Mouse (Mus musculus): ENCODE data around the gene Ddx41.
"Not testable (repeated sequence)": the region's sequence is repeated elsewhere in the genome, so short reads cannot be mapped to it uniquely, and the experiment has no call there.

Ddx41 gene

DNA sequence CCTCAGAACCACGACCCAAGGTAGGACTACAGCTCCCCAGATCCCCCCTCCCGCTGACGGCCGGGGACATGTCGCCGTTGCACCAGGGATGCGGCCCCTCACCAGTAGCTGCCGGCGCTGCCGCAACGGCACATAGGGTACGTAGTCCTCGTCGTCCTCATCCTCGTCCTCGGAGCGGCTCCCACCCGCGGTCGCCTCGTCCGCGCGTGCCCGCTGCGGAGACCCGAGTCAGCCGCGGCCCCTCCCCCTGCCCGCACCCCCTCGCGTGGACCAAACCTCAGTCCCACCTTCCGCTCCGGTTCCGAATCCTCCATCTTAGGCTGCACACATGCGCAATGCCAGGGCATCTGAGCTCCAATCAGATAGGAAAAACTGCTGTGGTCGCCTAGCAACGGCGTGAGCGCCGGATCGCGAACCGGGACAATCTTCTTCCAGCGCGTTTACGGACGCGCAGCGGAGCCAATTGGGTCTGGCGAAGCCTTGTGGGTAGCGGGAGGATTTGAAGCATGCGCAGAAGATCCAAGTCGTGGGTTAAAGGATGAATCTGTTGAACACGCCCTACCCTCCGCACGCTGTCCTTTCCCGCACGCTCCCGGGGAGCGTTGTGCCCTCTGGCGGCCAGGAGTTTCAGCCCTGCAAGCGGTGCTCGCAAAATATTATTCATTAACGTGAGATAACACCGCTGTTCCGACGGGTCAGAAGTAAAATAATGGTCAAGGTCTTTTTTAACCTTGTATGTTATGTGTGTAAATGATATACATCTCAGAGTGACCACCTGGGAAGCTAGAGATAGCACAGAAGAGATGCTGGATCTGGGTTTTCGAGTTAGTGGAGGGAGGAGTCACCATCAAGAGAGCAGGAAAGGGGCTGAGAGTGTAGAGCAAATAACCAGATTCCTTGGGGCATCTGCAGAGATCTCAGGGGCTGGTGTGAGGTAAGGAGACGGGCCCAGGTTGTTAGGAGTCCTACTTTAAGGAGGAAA lies at the start of gene Ddx41:
TSS of gene Ddx41 (minus strand) at position 465 of the 982 bp plus-strand sequence.
- DNase-seq (ENCODE audit: low spot score in 2 of 2), result peak; percentile 97 to 99

DNA sequence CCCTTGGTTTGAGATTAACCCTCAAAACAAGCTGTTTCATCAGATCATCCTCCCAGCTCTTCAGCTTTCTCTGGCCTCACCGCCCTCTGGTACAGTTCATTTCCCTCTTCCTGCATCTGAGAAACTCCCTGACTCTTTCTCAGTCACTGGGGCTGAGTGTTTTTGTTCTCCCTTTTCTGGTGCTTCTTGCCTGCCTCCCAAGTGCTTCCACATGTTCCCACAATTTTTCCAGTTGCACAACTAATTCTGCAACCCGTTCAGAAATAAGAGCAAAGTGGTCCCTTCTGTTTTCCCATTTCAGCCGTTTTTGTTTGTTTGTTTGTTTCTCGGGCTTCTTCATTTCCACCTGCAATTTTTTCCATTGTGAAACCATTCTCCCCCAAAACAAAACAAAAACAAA lies 41.6 kb upstream of the Ddx41 start:
- DNase-seq (ENCODE audit: low spot score in 2 of 2), result no peak

DNA sequence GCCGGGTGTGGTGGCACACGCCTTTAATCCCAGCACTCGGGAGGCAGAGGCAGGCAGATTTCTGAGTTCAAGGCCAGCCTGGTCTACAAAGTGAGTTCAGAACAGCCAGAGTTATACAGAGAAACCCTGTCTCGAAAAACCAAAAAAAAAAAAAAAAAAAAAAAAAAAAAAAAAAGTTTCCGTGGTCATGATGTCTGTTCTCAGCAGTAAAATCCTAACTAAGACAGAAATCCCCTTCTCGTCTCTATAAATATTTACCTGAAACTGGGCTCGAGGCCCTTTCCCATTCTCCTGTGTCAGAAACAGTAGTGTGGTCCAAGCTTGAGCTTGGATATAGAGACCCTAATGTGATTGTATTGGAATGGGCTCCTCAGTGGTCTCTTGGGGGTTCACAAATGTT lies 40.4 kb upstream of the Ddx41 start:
- DNase-seq (ENCODE audit: low spot score in 2 of 2), result not testable (repeated sequence)

DNA sequence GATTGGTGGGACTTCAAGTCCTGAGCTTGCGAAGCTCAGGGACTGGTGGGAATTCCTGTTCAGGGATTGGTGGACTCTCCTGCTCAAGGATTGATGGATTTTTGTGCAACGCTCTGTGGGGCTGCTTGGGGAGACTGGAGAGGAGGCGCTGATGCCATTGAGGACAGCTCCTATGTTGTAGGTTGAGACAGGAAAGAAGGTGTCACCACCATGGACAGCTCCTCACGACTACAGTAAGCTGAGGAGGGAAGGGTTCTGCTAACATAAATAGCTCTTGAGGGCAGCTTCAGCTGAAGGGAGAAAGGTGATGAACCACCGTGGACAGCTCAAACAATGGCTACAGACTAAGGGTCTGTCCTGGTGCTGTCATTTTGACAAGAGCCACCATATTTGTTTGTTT lies 39.5 kb upstream of the Ddx41 start:
- DNase-seq (ENCODE audit: low spot score in 2 of 2), result peak in 1 of 2 experiments; percentile 31

DNA sequence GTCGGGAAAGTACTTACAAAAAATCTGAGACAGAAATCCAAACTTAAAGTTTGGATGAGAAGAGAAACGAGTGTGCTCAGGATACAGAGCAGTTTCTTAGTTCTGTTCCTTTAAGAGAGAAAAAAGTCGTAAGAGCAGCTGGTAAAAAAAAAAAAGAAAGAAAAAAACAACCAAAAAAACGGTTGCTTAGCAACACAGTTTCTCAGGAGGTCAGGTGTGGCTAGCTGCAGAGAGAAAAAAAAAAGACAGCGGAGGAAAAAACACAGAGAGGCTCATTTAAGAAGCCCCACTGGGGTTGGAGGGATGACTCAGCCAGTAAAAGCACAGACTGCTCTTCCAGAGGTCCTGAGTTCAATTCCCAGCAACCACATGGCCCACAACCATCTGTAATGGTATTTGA lies 37.9 kb upstream of the Ddx41 start:
- DNase-seq (ENCODE audit: low spot score in 2 of 2), result no peak

DNA sequence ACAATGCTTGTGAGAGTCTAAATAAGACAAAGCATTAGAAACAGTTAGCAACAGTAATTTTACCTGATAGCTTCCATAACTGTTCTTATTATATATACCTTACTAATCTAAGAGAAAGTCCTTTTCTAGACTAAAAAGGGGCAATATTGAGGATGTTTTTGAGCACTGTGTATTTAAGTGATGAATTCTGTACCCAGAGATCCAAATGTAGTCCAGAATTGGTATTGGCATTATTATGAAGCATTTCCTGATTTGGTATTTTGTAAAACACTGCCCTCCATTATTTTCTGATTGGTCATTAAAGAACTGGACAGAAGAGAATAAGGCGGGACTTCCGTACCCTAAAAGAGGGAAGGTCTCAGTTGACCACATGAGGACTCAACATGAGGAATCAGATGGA lies 37.0 kb upstream of the Ddx41 start, which contains the start of gene Tmed9:
TSS of gene Tmed9 (plus strand) at position 301 of the 400 bp plus-strand sequence.
- DNase-seq (ENCODE audit: low spot score in 2 of 2), result no peak

DNA sequence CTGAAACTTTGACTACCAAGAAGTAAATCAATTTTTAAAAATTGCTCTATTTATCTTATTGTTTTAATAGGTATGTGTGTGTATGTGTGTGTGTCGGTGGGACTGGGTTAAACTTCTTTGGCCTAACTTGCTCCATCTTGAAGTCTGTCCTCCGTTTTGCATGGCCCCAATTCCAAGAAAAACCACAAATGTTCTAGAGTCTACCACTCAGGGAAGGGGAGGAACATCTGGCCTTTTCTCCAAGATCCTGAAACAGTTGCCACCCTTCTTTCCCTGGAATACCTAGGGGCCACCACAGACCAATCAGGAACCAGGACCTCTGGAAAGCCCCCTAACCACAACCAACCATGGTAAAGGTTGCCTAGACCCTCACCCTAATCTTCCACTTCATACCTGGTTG lies 35.5 kb upstream of the Ddx41 start:
- no peak for DNase-seq (ENCODE audit: low spot score in 2 of 2)

DNA sequence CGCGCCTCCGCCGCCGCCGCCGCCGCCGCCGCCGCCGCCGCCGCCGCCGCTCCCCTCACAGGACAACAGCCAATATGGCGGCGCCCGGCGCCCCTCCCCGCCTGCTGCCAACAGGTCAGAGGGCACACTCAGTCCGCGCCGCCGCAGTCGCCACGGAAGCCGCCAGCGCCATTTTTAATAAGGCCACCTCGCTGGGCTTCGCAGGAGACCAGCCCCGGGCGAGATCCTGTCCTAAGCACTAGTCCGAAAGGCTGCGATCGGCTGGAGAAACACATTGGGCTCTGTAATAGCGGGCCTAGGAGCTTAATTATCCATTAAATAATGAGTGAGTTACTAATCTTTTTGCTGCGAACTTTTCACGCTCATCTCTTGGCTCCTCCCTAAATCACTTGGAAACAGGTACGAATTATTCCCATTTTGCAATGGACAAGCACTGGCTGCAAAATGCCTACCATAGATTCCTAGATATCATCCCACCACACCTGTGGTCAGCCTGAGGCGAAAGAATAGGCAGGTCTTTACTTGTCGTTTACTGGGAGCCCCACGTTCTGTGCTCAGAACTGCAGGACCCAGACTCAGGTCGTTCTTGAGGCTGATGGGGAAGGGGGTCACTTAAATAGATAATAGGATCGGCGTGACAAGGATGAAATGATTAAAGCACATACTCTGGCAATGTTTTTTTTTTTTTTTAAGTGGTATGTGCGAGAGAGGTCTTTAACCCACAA lies 34.7 kb upstream of the Ddx41 start, which contains the start of gene Fam193b:
TSS of gene Fam193b (minus strand) at position 94 of the 725 bp plus-strand sequence.
- peak; percentile 97 for DNase-seq (ENCODE audit: low spot score in 2 of 2)

DNA sequence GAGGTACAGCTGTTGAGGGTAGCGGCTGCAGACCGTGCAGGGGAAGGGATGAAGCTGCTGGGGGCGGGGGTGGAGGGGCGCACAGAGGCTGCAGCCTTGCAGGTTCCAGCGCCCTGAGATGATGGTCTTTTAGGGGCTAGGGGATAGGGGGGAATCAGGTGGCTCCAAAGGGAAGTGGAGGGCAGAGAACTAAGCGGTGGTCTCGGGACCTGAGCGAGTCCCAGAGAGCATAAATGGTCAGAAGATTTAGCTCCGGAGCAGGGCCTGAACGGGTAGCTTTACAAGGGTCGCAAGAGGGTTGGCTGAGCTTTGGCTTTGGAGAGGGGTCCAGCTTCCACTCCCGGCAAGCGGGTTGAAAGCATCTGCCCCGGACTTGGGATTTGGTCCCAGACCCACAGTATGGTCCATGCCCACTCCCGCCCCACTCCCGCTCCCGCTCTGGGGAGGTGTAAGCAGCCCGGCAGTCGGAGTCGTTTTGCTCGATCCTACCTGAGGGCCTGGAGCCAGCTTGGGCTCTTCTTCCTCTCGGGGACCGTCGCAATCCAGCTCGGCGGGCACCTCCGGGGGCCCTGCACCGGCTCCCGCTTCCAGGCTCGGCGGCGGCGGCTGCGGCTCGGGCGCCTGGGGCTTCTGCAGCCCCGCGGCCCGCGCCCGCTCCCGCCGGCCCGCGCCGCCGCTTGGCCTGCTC lies 34.0 kb upstream of the Ddx41 start:
- DNase-seq (ENCODE audit: low spot score in 2 of 2), result peak; percentile 59 to 64

DNA sequence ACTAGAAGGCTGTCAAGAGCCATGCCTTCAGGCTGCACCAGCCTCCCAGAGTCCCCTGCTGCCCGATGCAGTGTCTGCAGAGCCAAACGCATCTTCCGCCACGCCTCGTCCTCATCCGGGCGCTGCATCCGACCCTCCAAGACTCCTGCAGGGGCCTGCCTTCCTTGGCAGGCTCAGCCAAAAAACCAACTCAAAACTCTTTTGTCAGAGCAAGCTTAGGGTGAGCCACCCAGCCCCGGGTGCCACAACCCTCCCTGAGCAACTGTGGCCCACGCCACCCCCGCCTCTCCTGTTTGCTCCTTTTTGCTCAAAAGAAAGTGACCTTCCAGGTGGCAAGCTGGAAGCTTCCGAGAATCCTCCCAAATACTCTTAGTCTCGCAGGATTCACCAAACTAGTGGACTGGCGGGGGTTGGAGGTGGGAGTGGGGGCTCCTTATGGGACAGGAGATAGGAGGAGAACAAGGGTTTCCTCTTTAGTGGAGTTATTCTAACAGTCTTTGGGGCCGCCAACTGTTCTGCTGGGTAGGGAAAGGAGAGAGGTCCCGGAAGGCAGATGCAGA lies 33.3 kb upstream of the Ddx41 start:
- DNase-seq (ENCODE audit: low spot score in 2 of 2), result peak; percentile 28 to 46

DNA sequence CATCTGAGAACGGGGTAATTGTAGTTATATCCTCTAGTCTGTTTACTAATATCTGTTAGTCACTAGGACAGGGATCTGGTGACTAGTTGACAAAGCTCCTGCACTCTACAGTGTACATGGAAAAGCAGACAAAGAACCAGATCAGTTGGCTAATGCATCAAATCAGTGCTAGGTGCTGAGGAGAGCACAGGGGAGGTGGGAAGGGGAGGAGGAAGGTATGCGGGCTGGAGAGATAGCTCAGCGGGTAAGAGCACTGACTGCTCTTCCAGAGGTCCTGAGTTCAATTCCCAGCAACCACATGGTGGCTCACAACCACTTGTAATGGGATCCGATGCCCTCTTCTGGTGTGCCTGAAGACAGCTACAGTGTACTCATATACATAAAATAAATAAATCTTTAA lies 32.1 kb upstream of the Ddx41 start:
- not testable (repeated sequence) for DNase-seq (ENCODE audit: low spot score in 2 of 2)

DNA sequence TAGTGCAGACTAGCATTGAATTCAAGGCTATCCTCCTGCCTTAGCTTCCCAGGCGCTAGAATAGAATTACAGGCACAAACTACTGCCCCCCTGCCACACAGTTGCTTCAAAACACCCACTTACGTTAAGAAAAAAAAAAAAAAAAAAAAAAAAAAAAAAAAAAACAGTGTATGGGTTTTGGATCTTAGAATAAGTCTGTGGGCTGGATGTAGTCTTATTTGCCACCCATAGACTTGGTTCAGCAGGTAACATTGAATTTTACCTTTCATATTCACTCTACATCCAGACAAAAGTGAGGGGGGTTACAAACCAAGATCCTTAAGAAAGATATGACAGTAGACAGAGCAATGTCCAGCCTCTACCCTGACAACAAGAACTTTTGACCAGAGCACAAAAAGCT lies 31.5 kb upstream of the Ddx41 start:
- DNase-seq (ENCODE audit: low spot score in 2 of 2), result no peak

DNA sequence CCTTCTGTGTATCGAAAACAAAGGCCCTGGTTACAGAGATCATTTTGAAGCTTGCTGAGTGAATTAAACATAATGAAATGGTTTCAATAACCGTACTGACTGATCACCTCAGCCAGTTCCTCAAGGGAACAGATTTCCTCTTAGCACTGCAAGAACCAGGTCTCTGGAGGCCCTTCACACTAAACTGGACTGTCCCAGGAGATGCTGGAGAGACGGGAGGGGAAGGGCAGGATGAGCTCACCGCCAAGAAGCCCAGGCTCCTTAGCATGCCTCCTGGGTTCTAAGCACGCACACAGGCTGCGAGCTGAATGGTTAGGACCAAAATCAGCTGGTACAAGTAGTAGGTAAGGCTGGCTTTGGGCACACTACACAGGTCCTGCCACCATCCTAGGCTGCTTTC lies 30.5 kb upstream of the Ddx41 start:
- no peak for DNase-seq (ENCODE audit: low spot score in 2 of 2)

DNA sequence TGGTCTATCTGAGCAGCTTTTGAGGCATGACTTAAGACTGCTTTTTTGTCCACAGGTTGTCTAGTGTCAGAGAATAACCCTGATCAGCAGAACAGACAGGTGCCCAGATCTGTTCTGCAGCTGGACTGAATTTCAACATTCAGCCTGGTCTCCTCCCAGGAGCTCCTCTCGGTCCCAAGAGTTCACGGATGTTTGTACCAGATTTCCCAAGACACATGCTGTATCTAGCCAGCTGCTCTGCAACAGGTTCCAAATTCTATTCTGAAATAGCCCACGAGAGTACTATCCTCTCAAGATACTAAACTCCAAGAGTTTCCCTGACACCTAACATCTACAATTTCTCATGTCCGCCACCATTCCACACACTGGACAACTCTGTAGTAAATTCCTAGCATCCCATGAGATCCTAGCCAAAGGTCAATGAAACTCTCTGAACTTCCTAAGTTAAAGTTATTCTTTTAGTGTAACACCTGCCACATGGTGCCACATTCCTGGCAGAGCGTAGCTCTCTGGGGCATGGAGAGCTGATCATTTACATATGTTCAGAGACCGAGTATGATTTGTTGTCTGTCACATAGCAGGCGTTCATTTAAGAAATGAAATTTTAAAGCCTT lies 26.9 kb upstream of the Ddx41 start:
- no peak for DNase-seq (ENCODE audit: low spot score in 2 of 2)

DNA sequence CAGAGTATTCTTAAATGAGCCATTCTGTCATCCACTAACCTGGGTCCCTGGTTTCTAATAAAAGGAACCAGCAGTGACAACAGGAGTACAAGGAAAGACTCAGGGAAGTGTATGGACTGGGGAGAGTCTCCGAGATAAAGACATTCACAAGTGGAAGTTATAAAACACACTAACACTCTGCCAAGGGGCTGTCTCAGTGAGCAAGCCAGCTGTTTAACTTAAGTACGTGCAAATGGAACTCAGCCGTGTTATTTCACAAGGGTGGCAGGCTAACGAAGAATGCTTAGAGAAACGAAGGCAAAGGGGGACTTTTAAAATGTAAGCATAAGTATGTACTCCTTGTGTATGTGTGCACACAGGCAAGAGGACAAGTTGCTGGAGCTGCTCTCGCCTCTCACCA lies 21.0 kb upstream of the Ddx41 start:
- DNase-seq (ENCODE audit: low spot score in 2 of 2), result no peak

DNA sequence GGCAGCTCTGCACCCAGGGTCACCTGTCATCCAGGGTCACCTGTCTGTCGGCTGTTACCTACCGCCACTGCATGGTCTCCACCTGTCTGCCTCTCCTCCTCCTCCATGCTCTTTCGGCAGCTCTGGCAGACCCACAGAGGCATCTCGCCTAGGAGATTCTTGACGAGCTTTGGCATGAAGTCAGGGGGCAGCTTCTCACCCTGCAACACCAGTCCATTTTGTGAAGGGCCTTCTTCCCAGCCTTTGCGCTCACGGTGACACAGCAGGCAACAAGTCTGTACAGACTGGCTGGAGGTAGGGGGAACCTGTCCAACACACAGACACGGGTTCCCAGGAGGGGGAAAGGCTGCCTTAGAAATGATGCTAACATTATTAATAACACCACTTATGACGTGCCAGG lies 19.5 kb upstream of the Ddx41 start:
- no peak for DNase-seq (ENCODE audit: low spot score in 2 of 2)

DNA sequence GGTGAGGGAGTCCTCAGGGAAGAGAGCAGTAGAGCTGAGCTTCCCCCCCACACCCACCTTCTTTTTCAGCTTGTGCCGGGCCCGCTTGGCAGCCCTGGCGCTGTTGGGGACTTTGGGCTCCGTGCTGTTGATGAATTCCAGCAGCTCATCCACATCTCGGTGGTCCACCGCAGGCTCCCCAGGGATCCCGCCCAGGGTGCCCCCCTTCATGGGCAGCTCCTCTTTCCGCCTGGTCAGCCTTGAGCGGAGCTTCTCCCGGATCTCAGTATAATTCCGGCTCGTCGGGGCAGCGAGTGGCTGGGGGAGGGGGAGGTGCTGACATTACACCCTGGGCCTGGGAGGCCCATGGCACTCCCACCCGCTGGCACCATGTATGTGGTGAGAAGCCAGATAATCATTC lies 12.6 kb upstream of the Ddx41 start:
- DNase-seq (ENCODE audit: low spot score in 2 of 2), result no peak

DNA sequence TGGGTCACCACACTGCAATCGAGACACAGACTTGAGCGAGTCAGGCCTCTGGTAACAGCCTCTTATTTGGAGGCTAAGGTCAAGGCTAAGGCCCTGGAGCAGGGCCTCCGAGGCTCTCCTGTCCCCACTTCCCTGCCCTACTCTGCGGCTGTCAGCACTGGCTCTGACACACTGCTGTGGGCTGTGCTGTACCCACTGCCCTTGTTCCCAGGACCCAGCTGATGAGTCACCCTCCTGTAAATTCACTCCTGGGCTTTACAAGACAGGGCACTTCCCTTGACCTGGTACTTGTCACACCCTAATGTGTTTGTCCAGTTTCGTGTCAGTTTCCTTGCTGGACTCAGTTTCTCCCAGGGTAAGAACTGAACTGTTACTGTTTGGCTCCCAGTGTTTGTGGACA lies 12.0 kb upstream of the Ddx41 start:
- DNase-seq (ENCODE audit: low spot score in 2 of 2), result no peak

DNA sequence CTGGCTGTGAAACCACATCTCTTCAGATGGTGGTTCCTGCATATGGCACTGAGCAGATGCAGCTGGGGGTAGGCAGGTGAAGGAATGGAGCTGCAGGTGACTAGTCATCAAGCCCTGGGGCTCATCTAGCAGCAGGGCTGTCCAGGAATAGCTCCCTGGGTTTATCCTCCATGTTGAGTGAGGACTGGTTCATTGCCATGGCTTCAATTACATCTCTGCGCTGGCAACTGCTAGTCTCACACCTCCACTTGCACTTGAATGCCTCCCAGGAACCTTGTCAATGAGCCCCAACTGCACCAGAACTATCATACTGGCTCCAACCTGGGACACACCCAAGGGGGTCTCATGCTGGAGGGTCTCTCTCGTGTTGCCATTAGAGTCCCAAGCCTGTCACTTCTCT lies 11.5 kb upstream of the Ddx41 start:
- DNase-seq (ENCODE audit: low spot score in 2 of 2), result no peak

DNA sequence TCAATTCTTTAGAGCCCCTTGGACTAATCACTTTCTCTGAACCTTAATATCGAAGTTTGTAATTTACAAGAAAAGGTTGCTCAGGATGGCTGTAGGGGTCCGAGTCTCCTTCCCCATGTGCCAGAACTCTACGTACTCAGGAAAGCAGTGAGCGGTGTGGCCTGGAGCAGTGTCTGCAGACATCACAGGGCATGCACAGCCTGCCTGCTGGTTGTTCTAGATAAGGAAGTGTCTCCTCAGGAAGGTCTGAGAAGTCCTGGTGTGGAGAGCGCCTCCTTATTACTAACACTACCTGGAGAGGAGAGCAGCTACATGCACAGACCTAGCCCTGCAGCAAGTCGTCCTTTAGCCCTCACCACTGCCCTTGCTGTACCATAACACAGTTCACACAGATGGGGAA lies 8.3 kb upstream of the Ddx41 start:
- DNase-seq (ENCODE audit: low spot score in 2 of 2), result no peak

DNA sequence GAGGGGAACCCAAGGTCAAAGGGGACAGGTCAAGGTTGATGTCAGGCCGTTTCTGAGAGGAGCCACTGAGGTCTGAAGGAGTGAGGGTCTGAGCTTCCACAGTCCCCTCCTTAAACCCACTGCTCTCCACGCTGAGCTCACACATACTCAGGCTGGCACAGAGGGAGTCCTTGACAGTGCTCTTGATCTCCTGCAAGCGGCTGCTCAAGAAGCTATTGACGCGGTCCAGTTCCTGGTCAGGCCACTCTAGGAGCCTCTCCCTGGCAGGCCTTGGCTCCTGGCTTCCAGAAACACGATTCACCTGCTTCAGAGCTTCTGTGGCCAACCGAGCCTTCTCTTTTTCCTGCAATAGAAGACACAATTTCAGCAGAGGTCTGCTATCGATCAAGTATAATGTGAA lies 7.0 kb upstream of the Ddx41 start:
- DNase-seq (ENCODE audit: low spot score in 2 of 2), result no peak

Data from spleen, postnatal 10 days (tissue).